Mouse (Mus musculus) cerebellum, adult 2 months (tissue): Measurements from ENCODE around the gene Sirt4.

ENCODE experiments used
- CTCF ChIP-seq: fragments of 200-500 bp; IDR thresholded peaks from 2 replicates; pipeline ENCODE4 v1.5.1; 2011; ENCODE audit warnings: low read depth, mild to moderate bottlenecking, control low read depth, low read length, moderate library complexity, borderline replicate concordance; ENCODE audit not compliant: insufficient read depth
- POLR2A ChIP-seq: fragments of 200-500 bp; IDR thresholded peaks from 2 replicates; pipeline ENCODE4 v1.6.1; 2011; ENCODE audit warnings: low read length, control low read depth, borderline replicate concordance; ENCODE audit not compliant: insufficient read depth

- TF ChIP-seq POLR2A (no peak), CTCF (no peak)
Measured at GRCm38 (mm10) chr5:115454422-115455090, 30.0 kb downstream of the Sirt4 start.
